Mouse (Mus musculus) adrenal gland, adult 2 months (tissue): ENCODE results near the gene Rsph4a. TPM values are rescaled to one million over a fixed set of nuclear protein-coding genes. Genes with fewer than 3 reads are reported as not detected.
A peak's percentile ranks its signal among the peaks of the same experiment; 100 is the strongest.
"Not testable (repeated sequence)": the region's sequence is repeated elsewhere in the genome, so short reads cannot be mapped to it uniquely, and the experiment has no call there.

ENCODE experiments used
- DNase-seq: peaks from one replicate; pipeline ENCODE4 v3.0.0; 2021
- long read RNA-seq: library from polyadenylated mRNA; stranded (forward); transcript quantifications from one replicate; pipeline ENCODE4 v2.0.0, GENCODE M21; 2021
- polyA plus RNA-seq: library from polyadenylated mRNA; depleted of rRNA; stranded (reverse); fragments of >200 nt; gene quantifications from 2 replicates; pipeline ENCODE4 v1.2.3, GENCODE M21; 2012; rRNA removed
- total RNA-seq, 2 experiments: library from RNA; stranded (reverse); gene quantifications; 2 replicates each; pipeline ENCODE4 v1.2.3; 2021

Gene Rsph4a
- total RNA-seq (under 1 TPM; 0.83 to 0.92 TPM), polyA plus RNA-seq (0.04 and 0.08 TPM in 2 replicates)
- long read RNA-seq, result 0 reads

GRCm38 (mm10) chr10:33904530-33905481 lies at the start of gene Rsph4a:
Gene Rsph4a (plus strand): TSS chr10:33905111.
- DNase-seq, result peak; percentile 68

- no peak for DNase-seq
Measured at GRCm38 (mm10) chr10:33857421-33857820, 47.5 kb upstream of the Rsph4a start, which contains the start of gene Sult3a1. Gene Sult3a1 (plus strand): TSS chr10:33857721.

GRCm38 (mm10) chr10:33865994-33866393 lies 38.9 kb upstream of the Rsph4a start:
- DNase-seq, result no peak

GRCm38 (mm10) chr10:33870441-33870840 lies 34.5 kb upstream of the Rsph4a start:
- no peak for DNase-seq

- DNase-seq, result no peak
Measured at GRCm38 (mm10) chr10:33872672-33873398, 32.1 kb upstream of the Rsph4a start.

GRCm38 (mm10) chr10:33882411-33882810 lies 22.5 kb upstream of the Rsph4a start:
- DNase-seq, result not testable (repeated sequence)

- DNase-seq, result not testable (repeated sequence)
Measured at GRCm38 (mm10) chr10:33901520-33901919, 3.4 kb upstream of the Rsph4a start.

- DNase-seq, result no peak
Measured at GRCm38 (mm10) chr10:33905489-33905888, 578 bp downstream of the Rsph4a start.

- DNase-seq, result no peak
Measured at GRCm38 (mm10) chr10:33940702-33941101, 35.8 kb downstream of the Rsph4a start.

GRCm38 (mm10) chr10:33945390-33945789 lies 40.5 kb downstream of the Rsph4a start:
- DNase-seq, result no peak

- no peak for DNase-seq
Measured at GRCm38 (mm10) chr10:33946336-33946735, 41.4 kb downstream of the Rsph4a start.

GRCm38 (mm10) chr10:33950803-33951583 lies 46.1 kb downstream of the Rsph4a start, which contains the start of gene Zup1:
Gene Zup1 (minus strand): TSS chr10:33951269.
- DNase-seq, result peak; percentile 92

GRCm38 (mm10) chr10:33952509-33952908 lies 47.6 kb downstream of the Rsph4a start:
- no peak for DNase-seq

Other genes with a start within 250 kb of the Rsph4a start
- gene Sult3a2, start 118.4 kb upstream of the Rsph4a start, total RNA-seq, result 1 to 10 TPM in 1 of 2 experiments, not detected in 1; 2.5 TPM
- gene Sult3a2, start 118.4 kb upstream of the Rsph4a start, polyA plus RNA-seq, result not detected in 2 replicates
- gene Sult3a1, start 47.4 kb upstream of the Rsph4a start, total RNA-seq, result 1 to 10 TPM in 1 of 2 experiments, not detected in 1; 6.3 TPM
- gene Sult3a1, start 47.4 kb upstream of the Rsph4a start, polyA plus RNA-seq, result not detected in 2 replicates
- 10 to 100 TPM; 16.4 to 18.3 TPM for gene Zup1, start 46.2 kb downstream of the Rsph4a start, total RNA-seq
- gene Zup1, start 46.2 kb downstream of the Rsph4a start, polyA plus RNA-seq, result 1.6 and 2.2 TPM in 2 replicates
- gene Rwdd1, start 114.5 kb downstream of the Rsph4a start, total RNA-seq, result 100 to 1,000 TPM in 1 of 2 experiments, 10 to 100 TPM in 1; 82.1 to 114 TPM
- 87.5 and 95.8 TPM in 2 replicates for gene Rwdd1, start 114.5 kb downstream of the Rsph4a start, polyA plus RNA-seq
- gene Trappc3l, start 132.5 kb downstream of the Rsph4a start, total RNA-seq, result not detected
- gene Trappc3l, start 132.5 kb downstream of the Rsph4a start, polyA plus RNA-seq, result not detected in 2 replicates
- not detected for gene Calhm4, start 139.2 kb downstream of the Rsph4a start, total RNA-seq
- gene Calhm4, start 139.2 kb downstream of the Rsph4a start, polyA plus RNA-seq, result not detected in 2 replicates
- gene Calhm5, start 191.4 kb downstream of the Rsph4a start, total RNA-seq, result under 1 TPM; 0.17 to 0.55 TPM
- 0.03 TPM in 2 replicates for gene Calhm5, start 191.4 kb downstream of the Rsph4a start, polyA plus RNA-seq
- gene Calhm6, start 222.9 kb downstream of the Rsph4a start, total RNA-seq, result 1 to 10 TPM; 1.1 to 1.8 TPM
- 3.0 and 3.6 TPM in 2 replicates for gene Calhm6, start 222.9 kb downstream of the Rsph4a start, polyA plus RNA-seq